Comparison of ENCODE assay signal across 25 mouse cellular contexts in the genomic region with DNA sequence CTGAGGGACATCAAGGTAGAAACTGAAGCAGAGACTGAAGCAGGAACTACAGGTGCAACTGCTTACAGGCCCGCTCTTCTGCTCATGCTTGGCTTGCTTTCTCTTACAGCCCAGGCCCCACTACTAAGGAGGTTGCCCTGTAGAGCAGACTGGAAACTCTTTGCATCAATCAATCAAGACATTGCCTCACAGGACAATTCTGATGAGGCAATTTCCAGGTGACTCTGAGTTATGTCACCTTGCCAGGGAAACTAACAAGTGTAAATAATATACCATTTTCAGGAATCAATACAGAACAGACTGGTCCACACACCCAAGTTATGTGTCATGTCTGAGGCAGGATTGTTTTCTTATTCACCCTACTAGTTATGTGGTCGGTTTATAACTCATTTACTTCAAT.
"Had no signal": no experiment of that assay in that cellular context is flagged by ENCODE, and none has a peak within 500 bp of the region (broad histone marks: within the 10 kb centered on the region; RNA-seq: fewer than 3 reads in every experiment).

No protein-coding gene starts in this region.

- H3K9ac ChIP-seq: forebrain, postnatal 0 days; heart, embryonic 13.5 days; heart, embryonic 15.5 days; hindbrain, embryonic 13.5 days; kidney, embryonic 15.5 days; limb, embryonic 12.5 days; liver, embryonic 14.5 days had no signal

- H3K9me3 ChIP-seq: heart, embryonic 13.5 days; heart, embryonic 15.5 days; hindbrain, embryonic 13.5 days; kidney, embryonic 15.5 days; limb, embryonic 10.5 days; limb, embryonic 12.5 days had no signal

- H3K36me3 ChIP-seq: heart, embryonic 15.5 days had no signal

- DNase-seq: forebrain, postnatal 0 days; gastrocnemius, postnatal 14 days; gastrocnemius, postnatal 36 days; heart, adult 11 months; heart, adult 2 months; heart, postnatal 14 days; heart, postnatal 36 days; kidney, adult 11 months; kidney, adult 2 months; kidney, adult 9 months; kidney, postnatal 14 days; kidney, postnatal 36 days; layer of hippocampus, adult 9-11 months; layer of hippocampus, postnatal 36 days had no signal

- H3K27ac ChIP-seq: heart, adult 2 months; heart, embryonic 13.5 days; heart, embryonic 15.5 days; hindbrain, embryonic 13.5 days; kidney, embryonic 15.5 days; kidney, postnatal 0 days; limb, embryonic 10.5 days; limb, embryonic 12.5 days; liver, embryonic 14.5 days had no signal

- ATAC-seq: forebrain, postnatal 0 days; hindbrain, embryonic 16.5 days; intestine, embryonic 16.5 days had no signal

- H3K27me3 ChIP-seq: heart, embryonic 13.5 days; heart, embryonic 15.5 days; hindbrain, embryonic 13.5 days; kidney, embryonic 15.5 days; limb, embryonic 12.5 days had no signal

- H3K4me2 ChIP-seq: heart, embryonic 11.5 days; heart, embryonic 13.5 days; heart, embryonic 15.5 days; hindbrain, embryonic 13.5 days; kidney, embryonic 15.5 days; limb, embryonic 12.5 days had no signal

- H3K4me3 ChIP-seq: heart, adult 2 months; heart, embryonic 13.5 days; heart, embryonic 15.5 days; hindbrain, embryonic 13.5 days; kidney, embryonic 15.5 days; limb, embryonic 10.5 days; limb, embryonic 12.5 days had no signal
